Mouse (Mus musculus) thymus, postnatal 0 days (tissue): ENCODE results near the gene Hnrnph3. TPM values are rescaled to one million over a fixed set of nuclear protein-coding genes. Genes with fewer than 3 reads are reported as not detected.
A peak's percentile ranks its signal among the peaks of the same experiment; 100 is the strongest.

ENCODE experiments used
- DNase-seq: peaks from one replicate; pipeline ENCODE4 v3.0.0-alpha.2; 2015; ENCODE audit warnings: low spot score
- polyA plus RNA-seq: library from polyadenylated mRNA; unstranded; fragments of >200 nt; fragmentation: Nextera tagmentation; extraction: Ambion mirVana; gene quantifications from 2 replicates; pipeline ENCODE4 v1.2.1, GENCODE M21; 2015

Hnrnph3 gene
- polyA plus RNA-seq, 1 experiment from 2014 or later = 53.6 TPM

DNA sequence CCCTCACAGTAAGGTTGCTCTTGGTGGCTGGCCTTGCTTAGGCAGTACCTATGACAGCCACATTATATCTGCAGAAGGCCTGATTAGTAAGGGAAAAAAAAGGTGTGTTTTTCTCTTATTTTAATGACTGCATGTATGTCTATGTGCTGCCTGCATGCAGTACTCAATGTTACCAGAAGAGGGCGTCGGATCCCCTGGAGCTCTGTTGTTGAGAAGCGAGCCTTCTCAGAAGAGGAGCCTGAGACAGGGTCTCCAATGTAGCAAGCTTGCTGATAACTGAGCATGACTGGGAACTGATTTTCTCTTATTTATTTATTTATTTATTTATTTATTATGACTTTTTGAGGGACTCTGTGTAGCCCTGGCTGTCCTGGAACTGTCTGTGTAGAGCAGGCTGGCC lies 36.7 kb downstream of the Hnrnph3 start:
- DNase-seq = peak; percentile 45

DNA sequence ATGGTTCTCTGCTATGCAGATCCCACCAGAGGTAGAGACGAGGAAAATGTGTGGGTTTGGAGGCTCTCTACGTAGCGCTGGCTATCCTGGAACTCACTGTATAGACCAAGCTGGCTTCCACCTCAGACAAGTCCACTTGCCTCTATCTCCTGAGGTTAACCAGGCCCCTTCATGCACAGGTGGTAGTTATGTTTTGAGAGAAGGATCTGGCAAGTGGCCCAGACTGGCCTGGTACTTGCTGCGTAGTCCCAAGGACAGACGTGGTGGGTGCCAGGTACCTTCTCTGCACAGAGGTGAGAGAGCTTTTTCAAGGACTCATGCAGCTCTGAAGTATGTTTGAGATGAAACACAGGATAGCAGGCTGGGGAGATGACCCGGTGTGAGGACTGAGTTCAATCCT lies 39.5 kb downstream of the Hnrnph3 start:
- no peak for DNase-seq

DNA sequence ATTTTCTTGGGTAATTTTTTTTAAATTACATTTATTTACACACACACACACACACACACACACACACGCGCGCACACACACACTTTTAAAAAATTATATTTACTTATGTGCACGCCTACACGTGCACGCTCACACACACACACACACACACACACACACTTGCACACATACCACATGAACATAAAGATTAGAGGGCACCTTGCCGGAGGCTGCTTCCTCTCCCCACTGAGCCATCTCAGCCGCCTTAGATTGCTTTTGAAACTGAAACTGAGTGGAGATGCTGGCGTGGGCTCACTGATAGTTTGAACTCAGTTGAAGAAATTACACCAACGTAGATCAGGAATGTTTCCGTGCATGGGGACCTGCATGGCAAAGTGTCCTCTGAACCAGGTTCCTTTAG lies 39.9 kb downstream of the Hnrnph3 start:
- peak; percentile 38 for DNase-seq

DNA sequence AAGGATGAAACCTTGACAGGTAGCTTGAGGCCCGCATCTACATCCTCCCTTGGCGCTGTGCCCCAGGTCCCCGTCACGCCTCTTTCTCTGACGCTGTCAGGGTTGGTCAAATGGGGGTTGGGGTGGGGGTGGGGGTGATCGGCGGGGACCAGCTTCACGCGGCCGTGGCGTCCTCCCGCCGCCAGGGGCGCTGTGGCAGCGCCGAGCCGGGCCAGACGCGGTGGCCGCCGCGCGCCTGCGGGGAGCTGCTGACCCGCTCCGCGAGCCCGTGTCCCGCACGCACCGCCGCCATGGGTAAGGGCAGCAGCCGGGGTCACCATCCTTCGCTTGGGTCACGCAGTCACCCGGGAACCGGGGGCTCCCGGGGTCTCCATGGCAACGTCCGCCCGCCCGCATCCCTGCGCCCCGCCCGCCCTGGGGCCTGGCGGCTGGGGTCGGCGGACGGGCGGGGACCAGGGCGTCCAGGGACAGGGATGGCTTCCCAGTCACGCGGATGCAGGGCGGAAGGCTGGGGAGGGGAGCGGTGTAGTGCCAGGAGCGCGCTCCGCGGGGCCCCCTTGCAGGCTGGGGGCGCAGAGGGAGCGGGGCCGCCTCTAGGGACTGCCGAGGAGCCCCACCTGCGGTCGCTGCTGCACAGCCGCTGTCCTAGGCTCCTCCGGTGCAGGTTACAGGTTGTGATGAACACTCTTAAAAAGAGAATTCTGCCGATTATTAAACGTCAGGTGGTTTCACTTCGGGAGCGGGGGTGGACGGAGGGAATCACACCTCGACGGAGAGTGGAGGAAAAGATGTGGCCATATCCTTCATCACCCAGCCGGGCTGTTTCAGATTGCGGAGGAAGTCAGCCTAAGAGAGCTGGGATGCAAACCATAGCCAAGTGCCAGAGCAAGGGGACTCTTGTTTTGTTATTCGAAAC lies 43.7 kb downstream of the Hnrnph3 start, which contains the start of gene Rufy2:
Rufy2 (plus strand) TSS at position 185 of the 916 bp plus-strand sequence.
- DNase-seq = peak; percentile 89

DNA sequence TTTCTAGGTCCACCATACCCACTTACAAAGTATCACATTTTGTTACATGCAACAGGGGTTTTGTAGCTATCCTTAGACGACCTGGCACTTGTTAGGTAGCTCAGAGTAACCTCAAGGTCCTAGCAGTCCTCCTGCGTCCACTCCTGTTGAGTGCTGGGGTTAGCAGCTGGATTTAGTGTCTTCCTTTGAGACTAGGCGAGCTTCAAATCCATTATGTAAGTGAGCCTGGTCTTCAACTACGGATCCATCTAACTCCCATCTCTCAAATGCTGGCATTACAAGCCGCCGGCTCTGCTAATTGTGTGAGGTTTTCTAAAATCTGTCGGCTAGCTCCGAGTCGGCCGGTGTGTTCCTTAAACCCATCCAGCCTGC lies 44.4 kb downstream of the Hnrnph3 start:
- DNase-seq = no peak

DNA sequence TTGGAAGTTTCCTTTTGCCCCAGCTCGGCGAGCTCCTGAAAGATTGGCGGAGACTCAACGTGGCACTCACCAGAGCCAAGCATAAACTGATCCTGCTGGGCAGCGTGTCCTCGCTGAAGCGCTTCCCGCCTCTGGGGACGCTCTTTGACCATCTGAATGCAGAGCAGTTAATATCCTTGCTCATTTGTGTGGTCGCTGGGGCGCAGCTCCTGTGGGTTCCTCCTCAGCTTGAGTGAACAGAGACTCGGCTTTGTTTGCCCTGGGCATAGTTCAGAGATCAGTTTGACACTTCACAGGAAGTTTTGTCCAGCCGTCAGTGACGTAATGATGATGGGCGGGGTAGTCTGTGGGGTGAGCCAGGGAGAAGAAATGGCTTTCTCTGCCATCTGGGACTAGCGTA lies 52.2 kb downstream of the Hnrnph3 start:
- no peak for DNase-seq

DNA sequence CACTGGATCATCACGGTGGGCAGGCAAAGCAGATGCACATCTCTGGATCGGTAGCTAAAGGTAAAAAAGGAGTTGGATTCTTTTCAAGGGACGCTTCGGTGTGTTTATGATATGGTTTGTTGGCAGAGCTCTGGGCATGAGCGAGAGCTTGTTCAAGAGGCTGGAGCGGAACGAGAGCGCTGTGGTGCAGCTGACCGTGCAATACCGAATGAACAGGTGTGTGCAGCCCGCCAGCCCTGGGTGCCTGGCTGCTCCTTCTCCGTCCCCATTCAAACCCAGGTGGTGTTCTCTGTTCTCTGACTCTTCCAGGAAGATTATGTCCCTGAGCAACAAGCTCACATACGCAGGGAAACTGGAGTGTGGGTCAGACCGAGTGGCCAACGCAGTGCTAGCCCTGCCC lies 57.7 kb downstream of the Hnrnph3 start:
- no peak for DNase-seq

DNA sequence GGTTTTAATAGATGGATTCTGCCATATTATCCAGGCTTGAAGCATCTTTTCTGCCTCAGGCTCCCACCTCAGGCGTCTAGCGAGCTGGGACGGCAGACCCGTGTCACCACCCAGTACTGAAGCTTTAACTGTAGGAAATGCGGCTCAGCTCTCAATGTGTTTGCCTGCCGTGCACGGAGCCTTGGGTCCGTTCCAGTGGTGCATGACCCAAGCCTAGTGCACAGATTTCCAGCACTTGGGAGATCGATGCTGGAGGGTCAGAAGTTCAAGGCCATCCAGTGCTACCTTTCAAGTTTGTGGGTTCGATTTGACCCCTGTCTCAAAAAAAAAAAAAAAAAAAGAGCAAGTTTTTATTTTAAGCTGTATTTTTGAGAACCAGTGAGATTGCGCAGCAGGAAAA lies 58.2 kb downstream of the Hnrnph3 start:
- no peak for DNase-seq

Other genes starting within 250 kb of the Hnrnph3 start
- 84.3 and 92.1 TPM in 2 replicates for gene Ccar1, start 231.9 kb downstream of the Hnrnph3 start, polyA plus RNA-seq
- gene Tet1, start 115.2 kb downstream of the Hnrnph3 start, polyA plus RNA-seq = 11.6 and 14.5 TPM in 2 replicates
- gene Slc25a16, start 103.6 kb downstream of the Hnrnph3 start, polyA plus RNA-seq = 13.7 and 16.5 TPM in 2 replicates
- 21.1 and 21.7 TPM in 2 replicates for gene Dna2, start 77.2 kb downstream of the Hnrnph3 start, polyA plus RNA-seq
- gene Rufy2, start 44.0 kb downstream of the Hnrnph3 start, polyA plus RNA-seq = 17.4 and 23.1 TPM in 2 replicates
- gene Pbld2, start 98 bp upstream of the Hnrnph3 start, polyA plus RNA-seq = 1.0 TPM in 2 replicates
- gene Pbld1, start 35.9 kb upstream of the Hnrnph3 start, polyA plus RNA-seq = 0.44 and 0.55 TPM in 2 replicates
- 0.12 and 0.13 TPM in 2 replicates for gene Atoh7, start 75.4 kb upstream of the Hnrnph3 start, polyA plus RNA-seq
- gene Mypn, start 179.7 kb upstream of the Hnrnph3 start, polyA plus RNA-seq = 0.04 and 0.08 TPM in 2 replicates
- 34.5 and 43.3 TPM in 2 replicates for gene Herc4, start 219.6 kb upstream of the Hnrnph3 start, polyA plus RNA-seq